In genomic region chr4:89695589-89695988, GRCm38 (mm10) we compare ENCODE assay signal across 15 mouse cellular contexts. TPM values are rescaled to one million over a fixed set of nuclear protein-coding genes. Genes with fewer than 3 reads are reported as not detected.
DNase-seq lines count a peak whose midpoint lies in the region; ATAC-seq and TF ChIP-seq lines count a peak whose summit lies in the region.
"Had no signal": no experiment of that assay in that cellular context is flagged by ENCODE, and none has a peak within 500 bp of the region (broad histone marks: within the 10 kb centered on the region; RNA-seq: fewer than 3 reads in every experiment).

No protein-coding gene starts in this region.

- no peak overlapping the region for H3K9ac ChIP-seq in forebrain, embryonic 11.5 days (ENCODE audit: low read length)
- H3K9ac ChIP-seq in forebrain, embryonic 15.5 days (replicated peaks): no peak overlapping the region
- H3K9ac ChIP-seq: liver, embryonic 13.5 days had no signal

- peak; percentile 61 for TF ChIP-seq CTCF in layer of hippocampus, adult 2 months (conservative IDR thresholded peaks at IDR 0.05)

- H3K27me3 ChIP-seq in forebrain, embryonic 11.5 days (ENCODE audit: control insufficient read depth, insufficient read depth, low read length): no peaks in the 10 kb centered on the region
- H3K27me3 ChIP-seq in forebrain, embryonic 15.5 days: no peaks in the 10 kb centered on the region

- H3K4me3 ChIP-seq in forebrain, embryonic 11.5 days (ENCODE audit: low read depth, low read length): no peak overlapping the region
- no peak overlapping the region for H3K4me3 ChIP-seq in forebrain, embryonic 15.5 days
- H3K4me3 ChIP-seq in layer of hippocampus, adult 2 months: no peak overlapping the region
- H3K4me3 ChIP-seq: liver, embryonic 13.5 days had no signal

- no peak overlapping the region for H3K4me2 ChIP-seq in forebrain, embryonic 11.5 days (ENCODE audit: low read depth, low read length, severe bottlenecking)
- no peak overlapping the region for H3K4me2 ChIP-seq in forebrain, embryonic 15.5 days (replicated peaks)
- H3K4me2 ChIP-seq: liver, embryonic 13.5 days had no signal

- H3K9me3 ChIP-seq in forebrain, embryonic 11.5 days (ENCODE audit: control insufficient read depth, low read length): no peaks in the 10 kb centered on the region
- H3K9me3 ChIP-seq in forebrain, embryonic 15.5 days: no peaks in the 10 kb centered on the region
- H3K9me3 ChIP-seq: liver, embryonic 13.5 days had no signal

- no peak for DNase-seq in forebrain, embryonic 11.5 days (ENCODE audit: low spot score)
- no peak for DNase-seq in layer of hippocampus, adult 2 months (ENCODE audit: low spot score in 2 of 2)
- DNase-seq in layer of hippocampus, postnatal 25 days (ENCODE audit: extremely low spot score in 1 of 2, low spot score in 1 of 2): no peak
- peak; percentile 55 for DNase-seq in testis, postnatal 10 days (ENCODE audit: low spot score)
- no peak for DNase-seq in testis, postnatal 14 days (ENCODE audit: low spot score)
- DNase-seq in fat pad, adult 2 months (ENCODE audit: extremely low read depth, low read depth, low spot score): peak; percentile 28
- DNase-seq in ovary, postnatal 14 days (ENCODE audit: low spot score): no peak
- DNase-seq: cerebellum, adult 9-10 months; gastrocnemius, postnatal 14 days; liver, embryonic 13.5 days; lung, postnatal 4 days; midbrain, embryonic 14.5 days had no signal

- H3K4me1 ChIP-seq in forebrain, embryonic 11.5 days (replicated peaks; ENCODE audit: control insufficient read depth, insufficient read depth, low read length): peaks cover 3% of the 10 kb centered on the region; the same call in 1 of the 2 replicates
- H3K4me1 ChIP-seq in forebrain, embryonic 15.5 days: 0 out of 2 replicates have a peak, but pooled peaks cover 3% of the 10 kb centered on the region
- H3K4me1 ChIP-seq: liver, embryonic 13.5 days had no signal

- 76% methylated on average over 5 of the region's 5 CpGs for WGBS in forebrain, embryonic 11.5 days
- WGBS in forebrain, embryonic 15.5 days: 70% methylated on average over 5 of the region's 5 CpGs

- ATAC-seq in forebrain, embryonic 11.5 days (replicated peaks; ENCODE audit: low FRiP score): 0 out of 2 replicates have a peak, but pooled peaks have one; percentile 45
- ATAC-seq in forebrain, embryonic 15.5 days (replicated peaks): no peak; the same call in 1 of the 2 replicates

- H3K36me3 ChIP-seq in forebrain, embryonic 11.5 days (ENCODE audit: control insufficient read depth, insufficient read depth, low read length): no peaks in the 10 kb centered on the region
- H3K36me3 ChIP-seq in forebrain, embryonic 15.5 days: no peaks in the 10 kb centered on the region
- H3K36me3 ChIP-seq: liver, embryonic 13.5 days had no signal

- H3K27ac ChIP-seq in forebrain, embryonic 11.5 days (ENCODE audit: low read depth, low read length): no peak overlapping the region
- no peak overlapping the region for H3K27ac ChIP-seq in forebrain, embryonic 15.5 days (replicated peaks)
- no peak overlapping the region for H3K27ac ChIP-seq in layer of hippocampus, adult 2 months
- H3K27ac ChIP-seq: liver, embryonic 13.5 days had no signal

RNA-seq across cellular contexts. Expression of gene Dmrta1, which starts 16.4 kb away (rescaled TPM):
- 20.4 and 21.7 TPM in 2 replicates for polyA plus RNA-seq in forebrain, embryonic 11.5 days (2014; fragmentation: Nextera tagmentation; extraction: Ambion mirVana)
- 0.67 and 0.72 TPM in 2 replicates for polyA plus RNA-seq in forebrain, embryonic 15.5 days (2015; fragmentation: Nextera tagmentation; extraction: Ambion mirVana)
- under 1 TPM; 0.18 to 0.20 TPM for total RNA-seq in layer of hippocampus, adult 2 months (2021)
- total RNA-seq in layer of hippocampus, postnatal 25 days (2021): under 1 TPM; 0.44 to 0.63 TPM
- total RNA-seq: gastrocnemius, postnatal 14 days; hematopoietic stem cell, adult 5-6 weeks had no signal
- polyA plus RNA-seq: large intestine, adult 2 months; liver, embryonic 13.5 days had no signal

Comparison
In these comparisons a context has a peak if more than half of its experiments do, and no peak if none do; other contexts are left out.
1. DNase-seq: peak in testis, postnatal 10 days (single experiment) and fat pad, adult 2 months (single experiment); none in forebrain, embryonic 11.5 days (single experiment), layer of hippocampus, adult 2 months (0 of 2), layer of hippocampus, postnatal 25 days (0 of 2), testis, postnatal 14 days (single experiment) and ovary, postnatal 14 days (single experiment).